Mouse (Mus musculus) lung, adult 18-20 months (tissue): ENCODE data around the gene Abr.

Experiments
- DNase-seq, 2 experiments: peaks; one replicate each; pipeline ENCODE4 v3.0.0; 2022; ENCODE audit warnings: mixed read lengths in 2 of 2

Abr gene

DNA sequence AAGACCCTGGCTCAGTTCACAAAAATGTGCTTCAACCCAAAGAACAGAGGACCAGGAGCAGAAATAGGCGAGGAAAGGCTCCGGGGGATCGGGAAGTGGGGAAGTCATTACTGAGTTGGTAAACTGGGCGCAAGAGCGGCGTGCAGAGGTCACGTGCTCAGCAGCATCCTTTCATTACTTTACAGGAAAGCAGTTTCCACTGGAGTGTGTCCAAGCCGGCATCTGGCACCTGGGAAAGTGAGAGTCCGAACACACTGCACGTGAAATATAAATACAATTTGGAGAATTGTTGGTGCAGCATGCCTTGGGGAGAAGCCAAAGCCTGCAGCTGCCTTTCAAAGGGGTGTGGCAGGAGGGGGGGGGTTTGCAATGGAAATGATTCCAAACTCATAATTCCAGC is 220.7 kb downstream of the Abr start:
- no peak for DNase-seq

DNA sequence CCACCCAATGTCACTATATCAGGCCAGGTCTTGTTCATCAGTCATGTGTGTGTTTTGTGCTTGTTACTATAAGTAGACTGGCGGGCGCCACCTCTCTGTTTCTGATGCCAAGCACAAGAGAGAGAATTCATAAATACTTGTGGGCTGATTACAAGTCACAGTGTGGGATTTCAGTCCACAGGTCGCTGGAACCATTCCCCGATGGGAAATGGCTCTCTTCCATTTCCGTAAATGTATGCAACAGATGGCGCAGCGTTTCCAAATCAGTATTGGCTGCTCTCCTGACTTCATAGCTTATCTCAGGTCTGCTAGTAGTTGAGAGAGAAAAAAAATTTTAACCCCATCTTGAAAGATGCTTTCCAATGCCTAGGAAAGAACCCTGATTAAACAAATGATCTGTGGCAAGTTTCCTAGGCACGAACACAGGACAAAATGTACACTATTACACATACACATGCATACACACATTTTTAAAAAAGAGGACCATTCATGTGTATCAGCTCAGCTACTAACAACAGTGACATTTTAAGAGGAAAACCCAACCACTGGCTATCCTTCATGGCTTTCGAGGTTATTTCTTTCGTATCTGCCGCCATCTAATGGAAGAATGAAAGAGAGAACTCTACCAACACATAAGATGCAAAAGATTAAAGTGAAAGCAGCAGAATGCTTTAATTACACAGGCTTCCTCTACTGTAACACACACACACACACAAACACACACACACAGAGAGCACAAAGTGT is 222.4 kb downstream of the Abr start:
- peak; percentile 33 to 40 for DNase-seq

- DNase-seq, result peak; percentile 92 to 93
Measured at GRCm38 (mm10) chr11:76398798-76399586, 223.1 kb downstream of the Abr start, which contains the start of gene Nxn. Gene Nxn, minus strand, starts transcription at chr11:76399140.

GRCm38 (mm10) chr11:76398312-76398797 is 223.8 kb downstream of the Abr start:
- DNase-seq, result peak in 1 of 2 experiments; percentile 31

- DNase-seq, result peak; percentile 23 to 29
Measured at GRCm38 (mm10) chr11:76397650-76398311, 224.3 kb downstream of the Abr start.

DNA sequence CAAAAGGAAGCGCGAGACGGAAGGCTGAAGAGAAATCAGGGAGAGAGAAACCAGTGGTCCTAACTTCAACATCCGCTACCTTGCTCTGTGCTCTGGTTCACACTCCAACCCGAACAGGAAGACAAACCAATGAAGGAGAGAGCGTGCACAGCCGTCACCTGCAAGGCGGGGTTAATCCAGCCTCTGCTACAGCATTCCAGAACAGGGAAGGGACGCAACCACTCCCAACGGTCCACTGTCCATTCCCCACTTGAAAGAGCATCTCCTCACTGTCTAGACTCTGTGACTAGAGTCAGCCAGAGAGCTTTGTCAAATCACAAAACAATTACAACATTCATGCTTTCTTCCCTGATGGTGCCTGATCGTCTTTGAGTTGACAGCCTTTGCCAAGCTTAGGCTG is 229.1 kb downstream of the Abr start:
- no peak for DNase-seq

DNA sequence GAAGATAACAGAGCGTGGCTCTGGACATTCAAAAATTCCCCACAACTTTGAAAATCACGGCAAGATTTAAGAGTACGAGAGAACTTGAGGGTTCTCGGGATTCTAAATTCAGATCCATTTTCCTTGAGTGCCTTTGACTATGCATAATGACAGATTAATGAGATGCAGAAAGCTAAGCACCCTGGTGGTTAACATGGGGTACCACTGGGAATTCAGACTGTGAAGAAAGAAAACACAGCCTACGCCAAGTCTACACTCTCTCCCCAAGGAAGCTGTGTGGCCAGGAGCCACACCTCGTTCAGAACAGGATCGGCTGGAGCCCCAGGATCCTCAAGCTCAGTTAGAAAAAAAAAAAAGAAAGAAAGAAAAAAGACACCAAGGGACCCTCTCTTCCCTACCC is 229.6 kb downstream of the Abr start:
- no peak for DNase-seq

GRCm38 (mm10) chr11:76388711-76389110 is 233.4 kb downstream of the Abr start:
- no peak for DNase-seq

- no peak for DNase-seq
Measured at GRCm38 (mm10) chr11:76387097-76387496, 235.0 kb downstream of the Abr start.

DNA sequence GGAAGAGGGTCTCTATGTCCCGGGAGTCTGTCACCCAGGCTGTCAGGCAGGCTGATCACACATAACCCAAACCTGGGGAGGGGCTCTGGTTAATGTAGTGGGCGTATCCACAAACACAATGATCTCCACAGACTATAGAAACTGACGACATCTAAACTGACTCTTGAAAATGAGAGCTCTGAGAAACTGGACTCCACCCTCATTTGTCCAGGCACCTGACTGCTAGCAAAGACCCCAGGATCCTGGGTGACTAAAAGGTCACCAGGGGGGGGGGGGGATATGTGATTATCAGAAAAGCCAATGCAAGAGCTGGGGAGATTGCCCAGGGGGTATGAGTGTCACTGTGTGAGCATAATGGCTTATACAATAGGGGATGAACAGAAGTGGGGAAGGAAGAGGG is 236.4 kb downstream of the Abr start:
- no peak for DNase-seq

DNA sequence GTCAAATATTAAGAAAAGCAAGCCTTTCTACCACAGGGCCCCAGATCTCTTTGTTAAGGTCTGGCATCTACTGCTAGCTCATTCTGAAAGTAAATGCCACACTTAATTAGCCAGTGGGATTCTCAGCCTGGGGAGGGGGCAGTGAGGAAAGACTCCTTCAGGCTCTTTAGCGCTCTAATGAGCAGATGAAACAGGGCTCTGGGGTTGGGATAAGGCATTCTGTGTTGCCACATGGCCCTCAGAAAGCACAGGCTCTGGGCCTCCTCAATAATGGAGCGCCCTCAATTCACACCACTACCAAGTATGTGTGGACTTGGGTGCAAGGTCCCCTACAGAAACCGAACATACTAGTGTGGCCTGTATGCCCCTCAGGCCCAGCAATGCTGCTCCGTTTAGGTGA is 237.1 kb downstream of the Abr start:
- DNase-seq, result no peak

DNA sequence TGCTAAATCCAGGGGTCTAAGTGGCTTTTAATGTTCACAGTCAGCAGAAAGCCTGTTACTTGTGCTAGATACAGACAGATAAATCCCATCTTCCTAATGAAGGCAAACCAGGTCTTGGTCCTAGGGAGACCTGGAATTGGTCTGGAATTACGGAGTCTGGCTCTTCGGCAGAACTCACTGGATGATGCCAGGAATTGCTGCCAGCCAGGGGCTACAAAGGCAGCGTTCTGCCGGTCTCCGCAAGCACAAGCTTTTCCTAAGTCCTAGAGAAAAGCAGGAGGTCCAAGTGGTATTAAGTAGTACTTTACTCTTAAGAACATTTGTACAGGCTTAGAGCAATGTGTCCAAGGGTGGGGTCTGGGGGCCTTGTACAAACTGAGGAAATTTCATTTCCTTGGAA is 237.8 kb downstream of the Abr start:
- no peak for DNase-seq

DNA sequence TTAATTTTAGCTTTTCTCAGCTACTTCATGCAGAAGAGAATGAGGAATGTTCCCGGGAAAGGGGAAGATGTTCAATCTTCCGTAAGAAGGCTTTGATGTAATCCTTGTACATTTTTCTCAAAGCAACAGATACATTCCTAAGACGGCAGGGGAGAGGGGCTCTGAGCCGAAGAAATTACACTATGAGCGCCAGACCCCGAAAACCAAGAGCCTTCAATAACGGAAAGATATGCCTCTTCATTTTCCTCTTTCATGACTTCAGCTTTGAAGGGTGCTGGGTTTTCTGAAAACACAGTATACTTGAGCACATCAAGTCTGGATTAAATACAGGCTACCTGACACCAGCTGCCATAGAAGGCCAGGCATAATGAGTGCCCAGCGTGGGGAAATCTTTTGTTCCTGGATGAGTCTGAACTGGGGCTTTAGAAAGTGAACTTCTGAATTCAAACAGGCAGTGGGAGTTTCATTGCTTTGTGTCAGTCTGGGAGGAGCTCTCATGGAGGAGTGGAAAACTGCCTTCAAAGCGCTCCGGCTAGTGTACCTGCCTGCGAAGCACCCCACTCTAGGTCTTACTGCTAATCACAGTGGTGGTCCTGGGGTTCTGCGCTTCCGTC is 239.3 kb downstream of the Abr start:
- DNase-seq, result no peak

GRCm38 (mm10) chr11:76381201-76381885 is 240.8 kb downstream of the Abr start:
- DNase-seq, result no peak

GRCm38 (mm10) chr11:76379921-76380544 is 242.1 kb downstream of the Abr start:
- peak; percentile 68 for DNase-seq

- DNase-seq, result no peak
Measured at GRCm38 (mm10) chr11:76376425-76376824, 245.7 kb downstream of the Abr start.

DNA sequence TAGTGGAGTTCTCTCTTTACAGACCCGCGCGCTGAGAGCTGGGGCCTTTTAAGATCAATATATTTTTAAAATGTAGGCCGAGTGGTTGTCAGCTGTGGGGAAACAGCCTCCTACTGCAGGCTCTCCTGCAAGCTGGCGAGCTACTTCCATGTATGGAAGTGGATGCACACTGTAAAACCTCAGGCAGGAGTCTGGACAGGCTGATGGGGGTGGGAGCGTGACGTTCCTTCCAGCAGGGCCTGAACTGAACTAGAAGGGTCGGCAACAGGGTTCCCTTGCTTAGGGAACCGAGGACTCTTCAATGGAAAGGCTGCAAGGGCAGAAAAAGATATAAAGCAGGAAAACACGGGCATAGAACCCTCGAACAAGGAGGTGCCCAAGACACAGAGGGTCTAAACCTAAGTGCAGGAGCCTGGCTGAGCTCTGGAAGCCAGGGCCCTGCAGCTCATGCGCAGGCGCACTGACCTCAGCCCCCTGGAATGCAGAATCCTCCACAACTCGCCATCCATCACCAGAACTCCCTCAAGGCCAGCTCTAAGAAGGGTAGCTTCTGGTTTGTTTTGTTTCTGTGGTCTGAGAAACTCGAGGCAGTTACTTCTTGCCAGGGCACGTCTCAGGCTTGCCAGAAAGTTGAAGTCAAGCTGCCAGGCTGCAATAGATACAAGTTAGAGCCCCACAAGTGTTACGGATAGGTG is 247.5 kb downstream of the Abr start:
- peak; percentile 74 to 79 for DNase-seq

- DNase-seq, result no peak
Measured at GRCm38 (mm10) chr11:76372534-76372933, 249.6 kb downstream of the Abr start.

- peak in 1 of 2 experiments; percentile 41 for DNase-seq
Measured at GRCm38 (mm10) chr11:76372120-76372519, 250.0 kb downstream of the Abr start.

DNA sequence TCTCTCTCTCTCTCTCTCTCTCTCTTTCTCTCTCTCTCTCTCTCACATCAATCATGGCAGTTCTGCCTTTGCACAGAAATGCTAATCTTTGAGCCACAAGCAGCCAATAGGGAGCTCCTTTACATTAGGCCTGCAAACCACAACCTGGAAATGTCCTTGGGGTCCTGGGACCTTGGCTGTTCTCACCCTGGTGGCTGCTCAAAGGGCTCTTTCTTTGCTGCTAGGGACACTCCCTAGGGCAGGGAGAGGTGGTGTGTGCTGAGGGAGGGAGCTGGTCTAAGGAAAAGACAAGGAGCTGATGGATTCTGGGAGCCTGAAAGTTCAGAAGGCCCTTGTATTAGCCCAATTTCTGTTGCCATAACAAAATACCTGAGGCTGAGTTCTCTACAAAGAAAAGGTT is 251.6 kb downstream of the Abr start:
- no peak for DNase-seq
